Mouse (Mus musculus): ENCODE data around the gene Gm20458. TPM values are rescaled to one million over a fixed set of nuclear protein-coding genes. Genes with fewer than 3 reads are reported as not detected.
A peak's percentile ranks its signal among the peaks of the same experiment; 100 is the strongest.

Gene Gm20458
- total and polyA plus RNA-seq, 2 experiments from 2014 or later: 6.9 to 15.0 TPM

DNA sequence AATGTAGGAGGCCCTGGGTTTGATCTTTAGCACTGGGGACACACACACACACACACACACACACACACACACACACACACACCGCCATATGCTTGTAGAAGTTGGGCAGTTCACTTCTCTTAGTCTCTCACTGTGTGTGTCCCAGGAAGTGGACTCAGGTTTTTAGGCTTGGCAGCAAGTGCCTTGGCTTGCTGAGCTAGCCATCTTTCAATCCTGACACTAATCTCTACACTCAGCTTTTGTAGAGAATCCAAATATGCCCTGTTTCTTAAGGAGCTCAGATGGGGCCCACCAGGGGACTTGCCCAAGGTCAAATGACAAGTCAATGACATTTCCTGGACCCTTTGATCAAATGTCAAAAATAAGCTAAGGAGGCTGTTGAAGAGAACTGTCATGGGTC, 4.4 kb upstream of the Gm20458 start:
- no peaks in the 10 kb centered on the region for H3K27me3 ChIP-seq (ENCODE audit: insufficient read depth, low read length)
- no peak for ATAC-seq (ENCODE audit: low FRiP score)
- no peak overlapping the region; the same call in 1 of the 2 replicates for H3K9ac ChIP-seq (replicated peaks; ENCODE audit: low read length, poor library complexity, severe bottlenecking)
- peak overlapping the region; percentile 35; the same call in 1 of the 2 replicates for H3K4me2 ChIP-seq (ENCODE audit: low read depth, low read length, poor library complexity, severe bottlenecking)
- no peaks in the 10 kb centered on the region for H3K4me1 ChIP-seq (ENCODE audit: insufficient read depth, low read length)
- no peak for DNase-seq (ENCODE audit: low spot score)
- 73% methylated on average over 1 of the region's 1 CpGs for WGBS
- no peak overlapping the region for H3K27ac ChIP-seq (ENCODE audit: low read depth, low read length)
- no peaks in the 10 kb centered on the region for H3K9me3 ChIP-seq (ENCODE audit: low read length)
- H3K4me3 ChIP-seq (ENCODE audit: low read depth, low read length): no peak overlapping the region
- H3K36me3 ChIP-seq (ENCODE audit: insufficient read depth, low read length): no peaks in the 10 kb centered on the region
- TF ChIP-seq CTCF (IDR thresholded peaks at IDR 0.05): no peak

DNA sequence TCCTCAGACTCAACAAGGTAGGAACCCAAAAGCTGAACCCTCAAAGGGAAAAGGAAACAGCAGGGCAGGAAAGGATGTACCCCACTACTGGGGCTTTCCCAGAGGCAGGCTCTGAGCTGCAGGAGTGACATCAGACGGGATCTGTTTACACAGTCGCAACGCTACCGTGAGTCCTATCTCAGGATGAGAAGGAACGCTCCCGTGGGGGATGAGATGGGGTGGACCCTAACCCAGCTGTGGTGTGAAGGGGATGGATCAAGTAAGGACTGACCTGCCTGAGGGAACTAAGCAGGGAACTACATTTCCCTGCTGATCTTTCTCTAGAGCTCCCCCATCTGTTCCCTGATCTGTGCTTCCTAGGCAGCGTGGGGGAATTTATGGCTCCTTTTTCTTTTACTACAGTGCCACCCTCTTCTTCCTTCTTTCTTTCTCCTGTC, 3.9 kb upstream of the Gm20458 start, which contains the start of gene Sys1:
Gene Sys1 (plus strand): TSS at position 101 of the 437 bp plus-strand sequence.
- no peak for ATAC-seq (ENCODE audit: low FRiP score)
- peak; percentile 47 for TF ChIP-seq CTCF (IDR thresholded peaks at IDR 0.05)
- no peaks in the 10 kb centered on the region for H3K9me3 ChIP-seq (ENCODE audit: low read length)
- no peak for DNase-seq (ENCODE audit: low spot score)
- H3K4me1 ChIP-seq (ENCODE audit: insufficient read depth, low read length): 0 out of 2 replicates have a peak, but pooled peaks cover 1% of the 10 kb centered on the region
- no peak within 1 kb of the TSS for H3K27ac ChIP-seq (ENCODE audit: low read depth, low read length)
- no peak within 1 kb of the TSS; the same call in 1 of the 2 replicates for H3K4me3 ChIP-seq (ENCODE audit: low read depth, low read length)
- H3K4me2 ChIP-seq (ENCODE audit: low read depth, low read length, poor library complexity, severe bottlenecking): peak within 1 kb of the TSS; percentile 35
- no peaks in the 10 kb centered on the region for H3K27me3 ChIP-seq (ENCODE audit: insufficient read depth, low read length)
- WGBS: 4% methylated on average over 7 of the region's 7 CpGs
- H3K9ac ChIP-seq (replicated peaks; ENCODE audit: low read length, poor library complexity, severe bottlenecking): no peak within 1 kb of the TSS; the same call in 1 of the 2 replicates
- no peaks in the 10 kb centered on the region for H3K36me3 ChIP-seq (ENCODE audit: insufficient read depth, low read length)

DNA sequence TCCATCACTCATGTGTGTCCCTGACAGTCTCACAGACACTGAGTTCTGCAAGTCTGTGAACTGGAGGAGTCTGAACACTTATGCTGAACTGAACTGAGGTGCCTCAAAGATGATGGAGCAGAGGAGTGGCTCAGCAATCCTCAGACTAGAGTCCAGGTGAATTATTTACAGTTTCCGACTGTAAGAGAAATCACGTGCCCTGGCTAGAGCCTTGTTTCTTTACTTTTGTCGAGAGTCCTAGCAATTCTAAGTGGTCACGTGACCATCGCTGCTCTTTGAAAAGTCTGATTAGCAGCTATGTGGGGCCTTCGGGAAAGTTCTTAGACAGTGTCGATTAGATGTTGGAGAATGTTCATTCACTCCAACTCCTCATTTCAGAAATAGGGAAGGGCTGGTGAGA, 2.8 kb upstream of the Gm20458 start:
- Histone ChIP-seq H3K4me1 (ENCODE audit: insufficient read depth, low read length) (0 out of 2 replicates have a peak, but pooled peaks cover 3% of the 10 kb centered on the region), H3K36me3 (ENCODE audit: insufficient read depth, low read length) (no peaks in the 10 kb centered on the region), H3K9me3 (ENCODE audit: low read length) (no peaks in the 10 kb centered on the region), H3K4me3 (ENCODE audit: low read depth, low read length) (no peak overlapping the region), H3K9ac (replicated peaks; ENCODE audit: low read length, poor library complexity, severe bottlenecking) (no peak overlapping the region), H3K27me3 (ENCODE audit: insufficient read depth, low read length) (no peaks in the 10 kb centered on the region), H3K4me2 (ENCODE audit: low read depth, low read length, poor library complexity, severe bottlenecking) (no peak overlapping the region), H3K27ac (ENCODE audit: low read depth, low read length) (no peak overlapping the region)
- 69% methylated on average over 7 of the region's 7 CpGs for WGBS
- no peak for TF ChIP-seq CTCF (IDR thresholded peaks at IDR 0.05)
- ATAC-seq (ENCODE audit: low FRiP score) (no peak), DNase-seq (ENCODE audit: low spot score) (no peak)

DNA sequence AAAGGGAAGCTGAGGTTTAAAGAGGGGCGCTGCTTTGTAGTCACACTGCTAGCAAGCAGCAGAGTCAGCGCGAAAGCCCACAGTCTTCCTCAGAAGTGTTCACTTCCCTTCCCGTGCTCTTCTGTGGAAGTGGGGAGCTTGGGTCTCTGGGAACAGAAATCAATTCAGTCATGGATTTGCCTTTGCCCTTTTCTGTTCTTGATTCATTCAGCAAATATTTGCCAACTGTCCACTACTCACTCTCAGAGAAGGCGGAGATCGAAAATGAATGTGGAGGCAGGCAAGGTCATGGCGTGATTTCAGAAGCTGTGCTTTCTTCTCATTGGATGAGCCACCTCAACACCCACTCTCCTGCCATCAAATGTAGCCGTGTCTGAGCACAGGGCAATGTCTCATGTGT, 2.2 kb upstream of the Gm20458 start:
- no peak for ATAC-seq (ENCODE audit: low FRiP score)
- Histone ChIP-seq H3K9me3 (ENCODE audit: low read length) (no peaks in the 10 kb centered on the region), H3K4me2 (ENCODE audit: low read depth, low read length, poor library complexity, severe bottlenecking) (no peak overlapping the region), H3K9ac (replicated peaks; ENCODE audit: low read length, poor library complexity, severe bottlenecking) (no peak overlapping the region), H3K27ac (ENCODE audit: low read depth, low read length) (no peak overlapping the region), H3K36me3 (ENCODE audit: insufficient read depth, low read length) (peaks cover 6% of the 10 kb centered on the region; the same call in 1 of the 2 replicates), H3K4me1 (ENCODE audit: insufficient read depth, low read length) (0 out of 2 replicates have a peak, but pooled peaks cover 3% of the 10 kb centered on the region), H3K27me3 (ENCODE audit: insufficient read depth, low read length) (no peaks in the 10 kb centered on the region), H3K4me3 (ENCODE audit: low read depth, low read length) (no peak overlapping the region)
- no peak for DNase-seq (ENCODE audit: low spot score)
- TF ChIP-seq CTCF (IDR thresholded peaks at IDR 0.05): no peak
- WGBS: 89% methylated on average over 8 of the region's 8 CpGs

DNA sequence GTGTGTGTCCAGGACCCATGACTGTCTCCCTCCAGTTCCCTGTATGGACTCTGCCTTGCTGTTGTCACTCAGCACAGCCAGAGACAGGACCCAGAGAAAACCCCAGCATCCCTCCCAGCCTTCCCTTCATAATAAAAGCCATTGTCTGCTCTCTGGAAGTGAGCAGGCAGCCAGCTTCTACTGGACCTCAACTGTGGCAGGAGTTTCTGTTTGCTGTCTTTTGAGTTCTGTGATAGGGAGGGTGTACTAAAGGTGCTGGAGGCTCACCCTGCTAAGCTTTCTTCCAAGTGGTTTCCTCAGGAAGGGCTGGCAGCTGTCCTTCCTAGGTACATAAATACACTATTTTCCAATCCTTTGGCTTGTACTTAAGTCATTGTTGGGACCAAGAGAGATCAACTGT, 4.4 kb downstream of the Gm20458 start:
- Histone ChIP-seq H3K9ac (replicated peaks; ENCODE audit: low read length, poor library complexity, severe bottlenecking) (no peak overlapping the region), H3K9me3 (ENCODE audit: low read length) (no peaks in the 10 kb centered on the region), H3K27ac (ENCODE audit: low read depth, low read length) (no peak overlapping the region), H3K27me3 (ENCODE audit: insufficient read depth, low read length) (no peaks in the 10 kb centered on the region), H3K36me3 (ENCODE audit: insufficient read depth, low read length) (peaks cover 49% of the 10 kb centered on the region), H3K4me1 (ENCODE audit: insufficient read depth, low read length) (0 out of 2 replicates have a peak, but pooled peaks cover 3% of the 10 kb centered on the region), H3K4me3 (ENCODE audit: low read depth, low read length) (no peak overlapping the region), H3K4me2 (ENCODE audit: low read depth, low read length, poor library complexity, severe bottlenecking) (no peak overlapping the region)
- TF ChIP-seq CTCF (IDR thresholded peaks at IDR 0.05): no peak
- DNase-seq (ENCODE audit: low spot score): no peak
- no peak for ATAC-seq (ENCODE audit: low FRiP score)

DNA sequence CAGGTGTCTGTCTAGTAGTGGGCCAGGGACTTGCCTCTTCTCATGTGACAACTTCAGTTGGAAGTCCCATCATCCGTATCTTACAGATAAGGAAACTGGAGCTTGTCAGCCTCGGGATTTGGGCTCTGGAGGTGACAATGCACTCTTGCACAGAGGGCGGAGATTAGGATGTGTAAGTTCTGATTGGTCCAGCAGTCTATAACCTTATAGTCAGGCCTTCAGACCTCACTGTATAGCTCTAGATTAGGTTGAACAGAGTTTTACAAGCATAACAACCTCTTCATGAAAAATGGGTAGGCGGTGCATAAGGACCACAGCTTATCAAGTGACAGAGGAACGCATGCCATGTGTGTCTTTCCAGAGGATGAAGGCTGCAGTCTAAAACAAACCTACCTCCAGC, 6.0 kb downstream of the Gm20458 start:
- DNase-seq (ENCODE audit: low spot score): no peak
- Histone ChIP-seq H3K4me1 (ENCODE audit: insufficient read depth, low read length) (0 out of 2 replicates have a peak, but pooled peaks cover 3% of the 10 kb centered on the region), H3K4me2 (ENCODE audit: low read depth, low read length, poor library complexity, severe bottlenecking) (no peak overlapping the region), H3K27me3 (ENCODE audit: insufficient read depth, low read length) (no peaks in the 10 kb centered on the region), H3K27ac (ENCODE audit: low read depth, low read length) (no peak overlapping the region), H3K36me3 (ENCODE audit: insufficient read depth, low read length) (peaks cover 56% of the 10 kb centered on the region), H3K4me3 (ENCODE audit: low read depth, low read length) (no peak overlapping the region), H3K9ac (replicated peaks; ENCODE audit: low read length, poor library complexity, severe bottlenecking) (no peak overlapping the region), H3K9me3 (ENCODE audit: low read length) (no peaks in the 10 kb centered on the region)
- ATAC-seq (ENCODE audit: low FRiP score): no peak
- TF ChIP-seq CTCF (IDR thresholded peaks at IDR 0.05): no peak
- 81% methylated on average over 5 of the region's 5 CpGs for WGBS
